Mouse (Mus musculus): ENCODE results near the gene Brsk1. TPM values are rescaled to one million over a fixed set of nuclear protein-coding genes. Genes with fewer than 3 reads are reported as not detected.

The Brsk1 gene
- polyA plus RNA-seq, 1 experiment from 2014 or later, result 6.8 TPM

- Histone ChIP-seq H3K9ac (replicated peaks) (no peak overlapping the region), H3K27ac (replicated peaks) (no peak overlapping the region), H3K27me3 (replicated peaks) (no peaks in the 10 kb centered on the region), H3K4me1 (peaks cover 6% of the 10 kb centered on the region; the same call in 1 of the 2 replicates), H3K4me3 (replicated peaks) (no peak overlapping the region), H3K36me3 (peaks cover 66% of the 10 kb centered on the region), H3K4me2 (no peak overlapping the region), H3K9me3 (replicated peaks) (no peaks in the 10 kb centered on the region)
- 96% methylated on average over 9 of the region's 9 CpGs for WGBS
- ATAC-seq (ENCODE audit: low FRiP score), result no peak
These were observed 21.2 kb upstream of the Brsk1 start for GRCm38 (mm10) chr7:4669156-4669555.

- Histone ChIP-seq H3K36me3 (peaks cover 73% of the 10 kb centered on the region), H3K27ac (replicated peaks) (no peak overlapping the region), H3K9me3 (replicated peaks) (no peaks in the 10 kb centered on the region), H3K4me3 (replicated peaks) (no peak overlapping the region), H3K4me2 (no peak overlapping the region), H3K4me1 (peaks cover 6% of the 10 kb centered on the region; the same call in 1 of the 2 replicates), H3K27me3 (replicated peaks) (no peaks in the 10 kb centered on the region), H3K9ac (replicated peaks) (no peak overlapping the region)
- ATAC-seq (ENCODE audit: low FRiP score), result no peak
- 88% methylated on average over 8 of the region's 8 CpGs for WGBS
These were observed 19.6 kb upstream of the Brsk1 start for GRCm38 (mm10) chr7:4670655-4671255.

GRCm38 (mm10) chr7:4671956-4672355, 18.4 kb upstream of the Brsk1 start:
- Histone ChIP-seq H3K27me3 (replicated peaks) (no peaks in the 10 kb centered on the region), H3K9ac (replicated peaks) (no peak overlapping the region), H3K4me2 (no peak overlapping the region), H3K36me3 (peaks cover 70% of the 10 kb centered on the region), H3K27ac (replicated peaks) (peak overlapping the region; percentile 75), H3K9me3 (replicated peaks) (no peaks in the 10 kb centered on the region), H3K4me1 (peaks cover 6% of the 10 kb centered on the region; the same call in 1 of the 2 replicates), H3K4me3 (replicated peaks) (no peak overlapping the region)
- WGBS, result 33% methylated on average over 4 of the region's 4 CpGs
- peak; percentile 92 for ATAC-seq (ENCODE audit: low FRiP score)

GRCm38 (mm10) chr7:4674114-4674731, 16.2 kb upstream of the Brsk1 start:
- Histone ChIP-seq H3K4me1 (peaks cover 6% of the 10 kb centered on the region; the same call in 1 of the 2 replicates), H3K4me2 (no peak overlapping the region), H3K4me3 (replicated peaks) (no peak overlapping the region), H3K27me3 (replicated peaks) (no peaks in the 10 kb centered on the region), H3K36me3 (peaks cover 66% of the 10 kb centered on the region), H3K9ac (replicated peaks) (no peak overlapping the region; the same call in 1 of the 2 replicates), H3K27ac (replicated peaks) (no peak overlapping the region), H3K9me3 (replicated peaks) (no peaks in the 10 kb centered on the region)
- ATAC-seq (ENCODE audit: low FRiP score), result no peak
- WGBS, result 90% methylated on average over 12 of the region's 12 CpGs

- Histone ChIP-seq H3K4me1 (peaks cover 6% of the 10 kb centered on the region; the same call in 1 of the 2 replicates), H3K4me3 (replicated peaks) (no peak overlapping the region), H3K4me2 (no peak overlapping the region), H3K27ac (replicated peaks) (no peak overlapping the region), H3K27me3 (replicated peaks) (no peaks in the 10 kb centered on the region), H3K36me3 (peaks cover 65% of the 10 kb centered on the region), H3K9ac (replicated peaks) (no peak overlapping the region), H3K9me3 (replicated peaks) (no peaks in the 10 kb centered on the region)
- 94% methylated on average over 7 of the region's 7 CpGs for WGBS
- no peak for ATAC-seq (ENCODE audit: low FRiP score)
These were observed 15.2 kb upstream of the Brsk1 start for GRCm38 (mm10) chr7:4675200-4675599.

GRCm38 (mm10) chr7:4683307-4683706, 7.1 kb upstream of the Brsk1 start:
- H3K4me2 ChIP-seq, result no peak overlapping the region
- 89% methylated on average over 5 of the region's 5 CpGs for whole genome bisulfite sequencing
- no peaks in the 10 kb centered on the region for H3K27me3 ChIP-seq (replicated peaks)
- H3K9ac ChIP-seq (replicated peaks), result no peak overlapping the region
- no peak overlapping the region for H3K27ac ChIP-seq (replicated peaks)
- H3K4me3 ChIP-seq (replicated peaks), result no peak overlapping the region
- H3K9me3 ChIP-seq (replicated peaks), result no peaks in the 10 kb centered on the region
- ATAC-seq (ENCODE audit: low FRiP score), result no peak
- H3K36me3 ChIP-seq, result peaks cover 27% of the 10 kb centered on the region
- H3K4me1 ChIP-seq, result peaks cover 21% of the 10 kb centered on the region

GRCm38 (mm10) chr7:4684203-4684602, 6.2 kb upstream of the Brsk1 start:
- peak overlapping the region; percentile 68 for H3K9ac ChIP-seq (replicated peaks)
- H3K36me3 ChIP-seq, result peaks cover 23% of the 10 kb centered on the region
- H3K9me3 ChIP-seq (replicated peaks), result no peaks in the 10 kb centered on the region
- H3K4me1 ChIP-seq, result peaks cover 21% of the 10 kb centered on the region
- H3K27me3 ChIP-seq (replicated peaks), result no peaks in the 10 kb centered on the region
- ATAC-seq (ENCODE audit: low FRiP score), result peak; percentile 3; the same call in 1 of the 2 replicates
- under 1% methylated on average over 13 of the region's 13 CpGs for WGBS
- H3K4me3 ChIP-seq (replicated peaks), result peak overlapping the region; percentile 87
- peak overlapping the region; percentile 81 for H3K4me2 ChIP-seq
- peak overlapping the region; percentile 82 for H3K27ac ChIP-seq (replicated peaks)

GRCm38 (mm10) chr7:4684632-4685417, 5.6 kb upstream of the Brsk1 start, which contains the start of gene Hspbp1:
Gene Hspbp1, minus strand, starts transcription at chr7:4685068.
- peak; percentile 96 for ATAC-seq (ENCODE audit: low FRiP score)
- Histone ChIP-seq H3K27ac (replicated peaks) (peak within 1 kb of the TSS; percentile 82), H3K36me3 (peaks cover 20% of the 10 kb centered on the region), H3K4me2 (peak within 1 kb of the TSS; percentile 81), H3K27me3 (replicated peaks) (no peaks in the 10 kb centered on the region), H3K9ac (replicated peaks) (peak within 1 kb of the TSS; percentile 68), H3K9me3 (replicated peaks) (no peaks in the 10 kb centered on the region), H3K4me3 (replicated peaks) (peak within 1 kb of the TSS; percentile 87), H3K4me1 (peaks cover 21% of the 10 kb centered on the region)
- WGBS, result under 1% methylated on average over 32 of the region's 32 CpGs

- 6% methylated on average over 15 of the region's 35 CpGs for WGBS
- H3K4me2 ChIP-seq, result peak overlapping the region; percentile 81
- peak overlapping the region; percentile 100 for H3K9ac ChIP-seq (replicated peaks)
- peak overlapping the region; percentile 80 for H3K4me3 ChIP-seq (replicated peaks)
- H3K27ac ChIP-seq (replicated peaks), result peak overlapping the region; percentile 89
- peaks cover 32% of the 10 kb centered on the region for H3K36me3 ChIP-seq
- ATAC-seq (ENCODE audit: low FRiP score), result peak; percentile 74
- peaks cover 24% of the 10 kb centered on the region for H3K4me1 ChIP-seq
- H3K27me3 ChIP-seq (replicated peaks), result no peaks in the 10 kb centered on the region
- H3K9me3 ChIP-seq (replicated peaks), result no peaks in the 10 kb centered on the region
These were observed 698 bp downstream of the Brsk1 start for GRCm38 (mm10) chr7:4690951-4691653.

- Histone ChIP-seq H3K9ac (replicated peaks) (no peak overlapping the region), H3K36me3 (peaks cover 49% of the 10 kb centered on the region), H3K27me3 (replicated peaks) (no peaks in the 10 kb centered on the region), H3K4me3 (replicated peaks) (no peak overlapping the region), H3K4me1 (peaks cover 24% of the 10 kb centered on the region), H3K4me2 (no peak overlapping the region), H3K27ac (replicated peaks) (no peak overlapping the region), H3K9me3 (replicated peaks) (no peaks in the 10 kb centered on the region)
- ATAC-seq (ENCODE audit: low FRiP score), result no peak
- 81% methylated on average over 6 of the region's 6 CpGs for WGBS
These were observed 2.6 kb downstream of the Brsk1 start for GRCm38 (mm10) chr7:4693004-4693403.

- Histone ChIP-seq H3K4me1 (peaks cover 4% of the 10 kb centered on the region; the same call in 1 of the 2 replicates), H3K36me3 (peaks cover 84% of the 10 kb centered on the region), H3K4me3 (replicated peaks) (no peak overlapping the region), H3K9ac (replicated peaks) (no peak overlapping the region), H3K27ac (replicated peaks) (no peak overlapping the region), H3K27me3 (replicated peaks) (no peaks in the 10 kb centered on the region), H3K4me2 (no peak overlapping the region), H3K9me3 (replicated peaks) (no peaks in the 10 kb centered on the region)
- 45% methylated on average over 8 of the region's 8 CpGs for WGBS
- no peak for ATAC-seq (ENCODE audit: low FRiP score)
These were observed 11.9 kb downstream of the Brsk1 start for GRCm38 (mm10) chr7:4702334-4702733.
